Comparison of ENCODE assay signal across 12 mouse cellular contexts in the genomic region with DNA sequence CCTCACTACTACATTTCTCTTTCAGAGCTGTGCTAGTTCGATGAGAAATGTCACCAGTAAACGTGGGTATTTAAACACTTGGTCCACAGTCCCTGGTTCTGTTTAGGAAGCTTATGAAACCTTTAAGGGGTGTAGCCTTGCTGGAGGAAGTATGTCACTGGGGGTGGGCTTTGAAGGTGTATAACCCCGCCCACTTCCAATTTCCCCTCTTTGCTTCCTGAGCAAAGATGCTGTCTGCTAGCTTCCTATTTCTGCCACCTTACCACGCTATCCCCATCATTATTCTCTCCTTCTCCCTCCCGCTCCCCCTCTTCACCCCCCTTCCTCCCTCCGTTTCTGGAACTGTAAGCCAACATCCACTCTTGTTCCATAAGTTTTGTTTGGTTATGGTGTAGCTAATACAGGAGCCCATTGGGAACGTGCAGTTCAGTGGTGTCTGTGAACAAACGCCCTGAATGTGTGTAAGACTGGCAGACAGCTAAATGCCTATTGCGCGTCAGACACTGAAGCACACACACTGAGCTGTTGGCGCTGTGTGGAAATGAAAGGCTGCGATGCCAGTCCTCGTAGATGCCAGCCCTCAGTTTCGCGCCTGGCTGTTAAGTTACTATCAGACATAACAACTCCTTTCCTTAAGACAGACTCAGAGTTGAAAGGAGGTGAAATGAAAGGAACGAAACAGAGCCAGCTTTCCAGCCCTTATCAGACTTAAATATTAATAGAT. TPM values are rescaled to one million over a fixed set of nuclear protein-coding genes. Genes with fewer than 3 reads are reported as not detected.
DNase-seq lines count a peak whose midpoint lies in the region; ATAC-seq and TF ChIP-seq lines count a peak whose summit lies in the region.
"Had no signal": no experiment of that assay in that cellular context is flagged by ENCODE, and none has a peak within 500 bp of the region (broad histone marks: within the 10 kb centered on the region; RNA-seq: fewer than 3 reads in every experiment).

No protein-coding gene starts in this region.

- 0 out of 2 replicates have a peak overlapping the region, but pooled peaks have one; percentile 5 for H3K4me2 ChIP-seq in hindbrain, postnatal 0 days (ENCODE audit: low read depth, low read length)
- no peak overlapping the region for H3K4me2 ChIP-seq in hindbrain, embryonic 16.5 days (ENCODE audit: low read length)
- H3K4me2 ChIP-seq: embryonic facial prominence, embryonic 13.5 days; heart, embryonic 12.5 days; lung, embryonic 14.5 days; neural tube, embryonic 12.5 days had no signal

- H3K36me3 ChIP-seq in hindbrain, postnatal 0 days (ENCODE audit: insufficient read depth, low read length), result no peaks in the 10 kb centered on the region
- H3K36me3 ChIP-seq in hindbrain, embryonic 16.5 days (ENCODE audit: control insufficient read depth, insufficient read depth, low read length), result no peaks in the 10 kb centered on the region
- no peaks in the 10 kb centered on the region for H3K36me3 ChIP-seq in MEL (ENCODE audit: control insufficient read depth in 1 of 2, insufficient read depth in 2 of 2, low read length in 2 of 2)
- H3K36me3 ChIP-seq: embryonic facial prominence, embryonic 13.5 days; heart, embryonic 12.5 days; neural tube, embryonic 12.5 days had no signal

- WGBS in hindbrain, postnatal 0 days, result 70% methylated on average over 16 of the region's 16 CpGs
- 84% methylated on average over 16 of the region's 16 CpGs for WGBS in hindbrain, embryonic 16.5 days

- TF ChIP-seq EP300 in MEL (IDR thresholded peaks at IDR 0.05; ENCODE audit: low read depth in 1 of 2, low read length in 2 of 2), result peak in 1 of 2 experiments; percentile 7; a peak in 1 of 4 replicates

- TF ChIP-seq RAD21 in MEL (IDR thresholded peaks at IDR 0.05; ENCODE audit: low read depth, low read length), result no peak

- H3K27ac ChIP-seq in hindbrain, postnatal 0 days, result no peak overlapping the region
- H3K27ac ChIP-seq in hindbrain, embryonic 16.5 days (ENCODE audit: low read depth, low read length), result no peak overlapping the region
- H3K27ac ChIP-seq in MEL (ENCODE audit: control insufficient read depth, low read depth, low read length), result peak overlapping the region; percentile 17
- H3K27ac ChIP-seq in brown adipose tissue, adult 24 weeks (replicated peaks; ENCODE audit: low read depth, low read length), result peak overlapping the region; percentile 19
- H3K27ac ChIP-seq: embryonic facial prominence, embryonic 13.5 days; neural tube, embryonic 12.5 days had no signal

- no peaks in the 10 kb centered on the region for H3K9me3 ChIP-seq in hindbrain, postnatal 0 days (ENCODE audit: low read length)
- H3K9me3 ChIP-seq in hindbrain, embryonic 16.5 days (ENCODE audit: control insufficient read depth, low read length), result no peaks in the 10 kb centered on the region
- no peaks in the 10 kb centered on the region for H3K9me3 ChIP-seq in MEL (replicated peaks; ENCODE audit: insufficient read depth, low read length)
- H3K9me3 ChIP-seq: embryonic facial prominence, embryonic 13.5 days; heart, embryonic 12.5 days; neural tube, embryonic 12.5 days had no signal

- no peaks in the 10 kb centered on the region for H3K27me3 ChIP-seq in hindbrain, postnatal 0 days (ENCODE audit: insufficient read depth, low read length)
- H3K27me3 ChIP-seq in hindbrain, embryonic 16.5 days (replicated peaks; ENCODE audit: control insufficient read depth, insufficient read depth, low read length), result no peaks in the 10 kb centered on the region
- H3K27me3 ChIP-seq in MEL (ENCODE audit: control insufficient read depth in 1 of 2, insufficient read depth in 2 of 2, low read length in 2 of 2), result no peaks in the 10 kb centered on the region
- H3K27me3 ChIP-seq: embryonic facial prominence, embryonic 13.5 days; heart, embryonic 12.5 days; neural tube, embryonic 12.5 days had no signal

- ATAC-seq in hindbrain, postnatal 0 days, result no peak
- ATAC-seq in hindbrain, embryonic 16.5 days, result no peak

- no peak overlapping the region for H3K9ac ChIP-seq in hindbrain, postnatal 0 days (replicated peaks; ENCODE audit: low read length)
- H3K9ac ChIP-seq in hindbrain, embryonic 16.5 days (ENCODE audit: low read depth, low read length), result no peak overlapping the region
- peak overlapping the region; percentile 32 for H3K9ac ChIP-seq in MEL (ENCODE audit: control insufficient read depth, low read depth, low read length, poor library complexity, severe bottlenecking)
- H3K9ac ChIP-seq: embryonic facial prominence, embryonic 13.5 days; heart, embryonic 12.5 days; lung, embryonic 14.5 days; neural tube, embryonic 12.5 days had no signal

- H3K4me3 ChIP-seq in hindbrain, postnatal 0 days (ENCODE audit: low read length), result no peak overlapping the region
- no peak overlapping the region for H3K4me3 ChIP-seq in hindbrain, embryonic 16.5 days (ENCODE audit: low read length)
- peak overlapping the region; percentile 45 to 82 for H3K4me3 ChIP-seq in MEL (ENCODE audit: control insufficient read depth in 1 of 2, insufficient read depth in 1 of 2, low read depth in 2 of 2, low read length in 2 of 2)
- H3K4me3 ChIP-seq in brown adipose tissue, adult 24 weeks (ENCODE audit: insufficient read depth, low read depth, low read length), result no peak overlapping the region
- H3K4me3 ChIP-seq: embryonic facial prominence, embryonic 13.5 days; heart, embryonic 12.5 days; neural tube, embryonic 12.5 days had no signal

- H3K4me1 ChIP-seq in hindbrain, postnatal 0 days (ENCODE audit: insufficient read depth, low read length), result no peaks in the 10 kb centered on the region
- H3K4me1 ChIP-seq in hindbrain, embryonic 16.5 days (ENCODE audit: control insufficient read depth, insufficient read depth, low read depth, low read length), result no peaks in the 10 kb centered on the region; the same call in 1 of the 2 replicates
- peaks cover 5 to 8% of the 10 kb centered on the region in 2 experiments; a peak in 3 of 4 replicates for H3K4me1 ChIP-seq in MEL (ENCODE audit: control insufficient read depth in 1 of 2, insufficient read depth in 2 of 2, low read length in 2 of 2)
- peaks cover 17% of the 10 kb centered on the region for H3K4me1 ChIP-seq in brown adipose tissue, adult 24 weeks (ENCODE audit: control insufficient read depth, insufficient read depth, insufficient read length, low read length)
- H3K4me1 ChIP-seq: neural tube, embryonic 12.5 days had no signal

- peak; percentile 28 for DNase-seq in hindbrain, postnatal 0 days (ENCODE audit: low spot score)
- DNase-seq in MEL (ENCODE audit: low read depth, low spot score), result peak; percentile 90
- peak; percentile 57 for DNase-seq in lung, postnatal 10 days
- no peak for DNase-seq in MN1 (ENCODE audit: low spot score)
- no peak for DNase-seq in adrenal gland, adult (ENCODE audit: inconsistent age in 2 of 2, low spot score in 1 of 2)
- DNase-seq: kidney, postnatal 25 days; lung, embryonic 14.5 days had no signal

- TF ChIP-seq POLR2A in MEL (IDR thresholded peaks at IDR 0.05; ENCODE audit: control insufficient read depth in 1 of 2, insufficient read depth in 1 of 2, low read depth in 1 of 2, low read length in 2 of 2, poor library complexity in 1 of 2), result peak in 1 of 2 experiments; percentile 70; a peak in 2 of 4 replicates

- no peaks in the 10 kb centered on the region for H3K79me2 ChIP-seq in MEL (ENCODE audit: control insufficient read depth, insufficient read depth, low read length, poor library complexity)

- TF ChIP-seq CTCF in hindbrain, postnatal 0 days (IDR thresholded peaks at IDR 0.05; ENCODE audit: low read depth), result no peak
- no peak for TF ChIP-seq CTCF in MEL (IDR thresholded peaks at IDR 0.05 in 2 of 3, conservative IDR thresholded peaks at IDR 0.05 in 1 of 3; ENCODE audit: control insufficient read depth in 1 of 3, insufficient read depth in 1 of 3, low read depth in 2 of 3, low read length in 3 of 3, poor library complexity in 1 of 3, severe bottlenecking in 1 of 3)

TF ChIP-seq in MEL, 35 proteins besides CTCF, POLR2A, EP300 and RAD21 (continues in another document):
- TF ChIP-seq HCFC1 (IDR thresholded peaks at IDR 0.05; ENCODE audit: low read depth, low read length), result peak; percentile 48; the same call in 1 of the 2 replicates
- no peak for TF ChIP-seq UBTF (IDR thresholded peaks at IDR 0.05; ENCODE audit: borderline replicate concordance, insufficient read depth, low read depth, low read length)
- no peak for TF ChIP-seq ZNF384 (IDR thresholded peaks at IDR 0.05; ENCODE audit: low read depth, low read length)
- TF ChIP-seq NELFE (IDR thresholded peaks at IDR 0.05; ENCODE audit: low read depth, low read length), result peak; percentile 68; the same call in 1 of the 2 replicates
- no peak for TF ChIP-seq ZC3H11A (IDR thresholded peaks at IDR 0.05; ENCODE audit: low read depth, low read length)
- no peak for TF ChIP-seq USF2 (IDR thresholded peaks at IDR 0.05; ENCODE audit: borderline replicate concordance in 1 of 2, insufficient read depth in 1 of 2, low read depth in 1 of 2, low read length in 2 of 2)
- no peak for TF ChIP-seq MXI1 (IDR thresholded peaks at IDR 0.05; ENCODE audit: low read depth, low read length)
- no peak for TF ChIP-seq POLR2AphosphoS2 (IDR thresholded peaks at IDR 0.05; ENCODE audit: low read length)
- TF ChIP-seq MYC (IDR thresholded peaks at IDR 0.05; ENCODE audit: low read depth, low read length), result no peak
- 0 out of 2 replicates have a peak, but pooled peaks have one; percentile 9 for TF ChIP-seq ETS1 (IDR thresholded peaks at IDR 0.05; ENCODE audit: low read depth, low read length)
- TF ChIP-seq JUND (IDR thresholded peaks at IDR 0.05; ENCODE audit: low read depth, low read length), result no peak
- no peak; the same call in 1 of the 2 replicates for TF ChIP-seq ELF1 (IDR thresholded peaks at IDR 0.05; ENCODE audit: low read depth, low read length)
- no peak for TF ChIP-seq POLR2AphosphoS5 (IDR thresholded peaks at IDR 0.05; ENCODE audit: borderline replicate concordance, low read depth, low read length)
- 0 out of 2 replicates have a peak, but pooled peaks have one; percentile 15 for TF ChIP-seq GATA1 (IDR thresholded peaks at IDR 0.05; ENCODE audit: low read depth, low read length)
- no peak for TF ChIP-seq ZKSCAN1 (IDR thresholded peaks at IDR 0.05; ENCODE audit: low read depth, low read length)
- peak; percentile 81 for TF ChIP-seq TBP (IDR thresholded peaks at IDR 0.05; ENCODE audit: low read depth, low read length)
- no peak for TF ChIP-seq MAZ (IDR thresholded peaks at IDR 0.05; ENCODE audit: low read depth, low read length)
- TF ChIP-seq GABPA (IDR thresholded peaks at IDR 0.05; ENCODE audit: low read depth, low read length), result no peak

RNA-seq across cellular contexts. Expression of gene Fry, which starts 37.8 kb away (rescaled TPM):
- 122 and 126 TPM in 2 replicates for total RNA-seq in hindbrain, postnatal 0 days (2014; rRNA removed)
- 47.7 and 48.9 TPM in 2 replicates for polyA plus RNA-seq in hindbrain, postnatal 0 days (2015; fragmentation: Nextera tagmentation; extraction: Ambion mirVana)
- 43.4 and 50.7 TPM in 2 replicates for polyA plus RNA-seq in hindbrain, embryonic 16.5 days (2015; fragmentation: Nextera tagmentation; extraction: Ambion mirVana)
- total RNA-seq in MEL (2012; rRNA removed), result 2.3 TPM in 2 replicates
- 1 to 10 TPM in 1 of 2 experiments, not detected in 1; 1.9 TPM for polyA plus RNA-seq in MEL (2012; ENCODE audit: insufficient read depth in 1 of 2, insufficient read length in 2 of 2, low read depth in 1 of 2, low replicate concordance in 2 of 2, missing spikeins in 1 of 2)
- 39.7 and 41.4 TPM in 2 replicates for polyA plus RNA-seq in brown adipose tissue, adult 24 weeks (2012; ENCODE audit: insufficient read depth, insufficient read length, missing spikeins)

Comparison
In these comparisons a context has a peak if more than half of its experiments do, and no peak if none do; other contexts are left out.
1. DNase-seq: peak in hindbrain, postnatal 0 days (single experiment), MEL (single experiment) and lung, postnatal 10 days (single experiment); none in MN1 (single experiment) and adrenal gland, adult (0 of 2).
2. H3K27ac ChIP-seq: peak in MEL (single experiment) and brown adipose tissue, adult 24 weeks (single experiment); none in hindbrain, postnatal 0 days (single experiment) and hindbrain, embryonic 16.5 days (single experiment).
3. H3K4me3 ChIP-seq: peak in MEL (2 of 2); none in hindbrain, postnatal 0 days (single experiment), hindbrain, embryonic 16.5 days (single experiment) and brown adipose tissue, adult 24 weeks (single experiment).
4. RNA of gene Fry, which starts 37.8 kb away (polyA plus RNA-seq): 47.7 to 48.9 TPM in hindbrain, postnatal 0 days, 43.4 to 50.7 TPM in hindbrain, embryonic 16.5 days and 39.7 to 41.4 TPM in brown adipose tissue, adult 24 weeks; 1.9 TPM in MEL; every median in the first group is over 10 times any median in the second.